In the genomic region with DNA sequence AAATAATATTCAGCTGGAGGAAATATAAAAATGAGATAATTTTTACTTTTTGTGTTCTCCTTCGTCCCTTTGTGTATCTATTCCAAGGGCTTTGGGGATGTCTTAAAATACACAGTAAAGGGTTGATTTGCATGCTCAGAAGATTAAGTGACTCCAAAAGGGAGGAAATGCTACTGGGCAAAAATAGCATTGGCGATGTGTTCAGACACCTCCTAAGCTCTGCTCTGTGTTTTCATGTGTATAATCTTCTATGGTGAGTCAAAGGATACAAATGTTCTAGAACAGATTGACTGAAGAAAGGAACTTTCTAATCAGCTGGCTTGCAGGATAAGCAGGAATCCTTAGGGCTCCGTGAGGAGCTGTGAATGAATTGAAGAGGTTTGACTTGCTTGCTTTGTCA, we compare ENCODE assay signal across 17 mouse cellular contexts.
"Had no signal": no experiment of that assay in that cellular context is flagged by ENCODE, and none has a peak within 500 bp of the region (broad histone marks: within the 10 kb centered on the region; RNA-seq: fewer than 3 reads in every experiment).

No protein-coding gene starts in this region.

- H3K27ac ChIP-seq: liver, embryonic 15.5 days; lung, embryonic 15.5 days; macrophage; midbrain, embryonic 13.5 days; midbrain, embryonic 15.5 days; neural tube, embryonic 12.5 days; stomach, embryonic 15.5 days; stomach, postnatal 0 days had no signal

- ATAC-seq: liver, postnatal 0 days; lung, postnatal 0 days; midbrain, embryonic 13.5 days; midbrain, embryonic 15.5 days had no signal

- H3K4me3 ChIP-seq: liver, embryonic 15.5 days; lung, embryonic 15.5 days; megakaryocyte, embryonic 14.5 days; midbrain, embryonic 13.5 days; midbrain, embryonic 15.5 days; neural tube, embryonic 12.5 days; stomach, embryonic 15.5 days had no signal

- DNase-seq: liver, postnatal 0 days; lung, adult 2 months; lung, postnatal 14 days; lung, postnatal 36 days; thymus, adult 18-20 months; thymus, postnatal 14 days; thymus, postnatal 36 days had no signal
